Mouse (Mus musculus): ENCODE data around the gene Uqcrh.

The Uqcrh gene

GRCm38 (mm10) chr4:116074861-116075620 lies at the start of gene Uqcrh, which contains the start of gene Lrrc41:
Gene Uqcrh, minus strand, starts transcription at chr4:116075071.
Gene Lrrc41, plus strand, starts transcription at chr4:116075269.
- in situ Hi-C loops (cut with MboI): no loop called here

GRCm38 (mm10) chr4:116123602-116124519 lies 49.0 kb upstream of the Uqcrh start, which contains the start of the genes Rad54l and Pomgnt1:
Gene Rad54l, minus strand, starts transcription at chr4:116123690.
Gene Pomgnt1, plus strand, starts transcription at chr4:116123840.
- in situ Hi-C loops (cut with MboI): no loop called here

- in situ Hi-C loops (cut with MboI): no loop called here
These were observed 47.9 kb upstream of the Uqcrh start for GRCm38 (mm10) chr4:116122762-116123161.

DNA sequence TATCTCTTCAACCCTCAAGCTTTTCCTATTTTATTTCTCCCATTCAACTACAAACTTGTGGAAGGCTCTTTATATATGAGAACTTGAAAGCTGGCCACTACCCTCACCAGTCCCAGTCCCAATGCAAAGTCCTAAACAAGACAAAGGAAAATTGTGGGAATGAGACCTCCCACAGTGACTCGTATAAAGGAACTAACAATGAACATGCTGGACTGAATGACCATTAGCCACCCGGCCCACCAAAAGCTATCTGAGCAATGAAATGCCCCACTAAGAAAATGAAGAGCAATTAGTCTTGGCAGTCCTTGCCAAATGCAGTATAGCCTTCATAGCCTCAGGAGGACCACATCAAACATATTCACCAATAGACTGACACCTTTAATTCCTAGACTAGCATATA lies 36.6 kb upstream of the Uqcrh start:
- in situ Hi-C loops (cut with MboI): no loop called here

DNA sequence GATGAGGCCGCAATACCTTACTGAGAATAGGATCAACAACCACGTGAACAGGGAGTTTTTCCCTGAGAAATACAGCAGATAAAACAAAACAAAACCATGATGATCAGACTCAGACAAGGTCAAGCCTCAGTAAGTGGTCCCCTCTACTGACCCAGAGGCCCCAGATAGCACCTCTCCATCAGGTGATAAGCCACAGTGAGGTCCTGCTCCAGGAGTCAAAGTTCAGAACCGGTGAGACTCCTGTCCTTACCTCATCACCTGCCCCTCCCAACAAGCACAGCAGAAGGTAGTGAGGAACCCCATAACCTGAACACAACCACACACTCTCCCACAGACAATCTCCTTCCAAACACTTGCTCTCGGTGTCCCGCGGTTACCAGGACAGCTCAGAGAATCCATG lies 35.8 kb upstream of the Uqcrh start:
- in situ Hi-C loops (cut with MboI): no loop called here

DNA sequence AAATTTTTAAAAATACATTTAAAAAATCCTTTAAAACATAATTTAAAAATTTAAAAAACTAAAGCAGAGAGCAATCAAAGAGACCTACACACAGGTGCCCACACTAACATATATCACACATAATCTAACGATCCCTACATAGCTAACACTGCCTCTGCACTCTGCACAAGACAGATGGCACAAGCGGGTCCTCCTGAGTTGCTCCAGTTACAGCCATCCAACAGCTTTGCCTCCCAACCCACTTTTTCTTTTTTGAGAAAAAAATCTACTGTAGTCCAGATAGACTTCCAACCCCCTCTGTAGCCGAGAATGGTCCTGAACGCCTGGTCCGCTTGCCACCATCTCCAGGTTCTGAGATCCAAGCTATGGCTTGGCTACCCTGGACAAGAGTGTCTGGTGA lies 30.4 kb upstream of the Uqcrh start:
- in situ Hi-C loops (cut with MboI): no loop called here

GRCm38 (mm10) chr4:116100959-116101358 lies 26.1 kb upstream of the Uqcrh start:
- in situ Hi-C loops (cut with MboI): no loop called here

GRCm38 (mm10) chr4:116097211-116097610 lies 22.3 kb upstream of the Uqcrh start:
- in situ Hi-C loops (cut with MboI): no loop called here

DNA sequence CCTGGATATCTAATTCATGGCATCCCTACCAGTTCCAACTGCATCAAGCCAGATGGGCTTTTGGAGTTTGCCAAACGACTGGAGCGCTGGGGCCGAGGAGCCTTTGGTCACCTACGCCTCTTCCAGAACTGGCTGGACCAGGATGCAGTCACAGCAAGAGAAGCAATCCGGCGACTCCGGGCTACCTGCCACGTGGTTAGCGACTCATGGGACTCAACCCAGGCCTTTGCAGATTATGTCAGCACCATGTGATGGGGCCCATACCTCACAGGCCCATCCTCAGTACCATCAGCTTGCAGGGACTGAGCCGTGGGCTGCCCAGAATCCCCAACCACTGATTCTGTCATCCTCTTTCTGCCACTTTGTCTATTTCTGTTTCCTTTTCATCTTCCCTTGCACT lies 21.4 kb upstream of the Uqcrh start:
- in situ Hi-C loops (cut with MboI): no loop called here

GRCm38 (mm10) chr4:116088510-116089249 lies 13.8 kb upstream of the Uqcrh start:
- in situ Hi-C loops (cut with MboI): no loop called here

DNA sequence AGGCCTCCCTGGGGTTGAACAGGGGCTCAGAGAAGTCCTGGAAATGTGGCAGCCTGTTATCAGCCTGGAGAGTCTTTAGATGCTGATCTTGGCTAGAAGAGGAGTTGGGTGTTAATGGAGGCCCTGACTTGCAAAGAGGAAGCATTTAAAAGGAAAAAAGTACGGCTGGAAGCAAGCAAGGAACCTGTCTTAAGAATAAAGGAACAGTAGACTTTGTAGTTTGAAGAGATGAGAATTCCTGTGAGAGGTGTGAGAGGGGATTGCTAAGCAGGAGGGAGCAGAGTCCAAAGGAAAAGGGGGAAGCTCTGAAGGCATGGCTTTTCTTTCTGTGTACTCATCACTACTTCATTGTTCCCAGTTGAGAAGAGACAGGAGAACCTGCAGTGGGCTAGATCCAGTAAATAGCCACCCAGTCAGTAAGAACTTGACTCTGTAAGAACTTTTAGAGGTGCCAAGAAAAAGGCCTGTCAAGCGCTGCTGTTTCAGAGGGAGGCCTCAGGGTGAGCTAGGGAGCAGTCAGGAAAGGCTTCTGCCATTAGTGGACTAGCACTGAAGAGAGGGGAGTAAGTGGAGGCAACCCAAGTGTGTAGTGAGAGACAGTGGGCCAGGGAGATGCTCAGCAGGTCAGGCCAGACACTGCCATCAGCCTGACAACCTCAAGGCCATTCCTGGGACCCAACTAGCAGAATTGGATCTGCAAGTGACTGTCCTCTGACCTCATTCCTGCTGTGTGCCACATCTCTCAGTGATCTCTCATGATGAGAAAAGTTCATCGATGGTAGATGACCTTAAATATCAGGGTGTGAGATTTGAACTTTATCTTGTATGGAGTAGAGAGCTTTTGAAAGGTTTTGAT lies 2.6 kb upstream of the Uqcrh start:
- in situ Hi-C loops (cut with MboI): no loop called here

- in situ Hi-C loops (cut with MboI): no loop called here
These were observed 1.7 kb upstream of the Uqcrh start for GRCm38 (mm10) chr4:116076369-116077231.

DNA sequence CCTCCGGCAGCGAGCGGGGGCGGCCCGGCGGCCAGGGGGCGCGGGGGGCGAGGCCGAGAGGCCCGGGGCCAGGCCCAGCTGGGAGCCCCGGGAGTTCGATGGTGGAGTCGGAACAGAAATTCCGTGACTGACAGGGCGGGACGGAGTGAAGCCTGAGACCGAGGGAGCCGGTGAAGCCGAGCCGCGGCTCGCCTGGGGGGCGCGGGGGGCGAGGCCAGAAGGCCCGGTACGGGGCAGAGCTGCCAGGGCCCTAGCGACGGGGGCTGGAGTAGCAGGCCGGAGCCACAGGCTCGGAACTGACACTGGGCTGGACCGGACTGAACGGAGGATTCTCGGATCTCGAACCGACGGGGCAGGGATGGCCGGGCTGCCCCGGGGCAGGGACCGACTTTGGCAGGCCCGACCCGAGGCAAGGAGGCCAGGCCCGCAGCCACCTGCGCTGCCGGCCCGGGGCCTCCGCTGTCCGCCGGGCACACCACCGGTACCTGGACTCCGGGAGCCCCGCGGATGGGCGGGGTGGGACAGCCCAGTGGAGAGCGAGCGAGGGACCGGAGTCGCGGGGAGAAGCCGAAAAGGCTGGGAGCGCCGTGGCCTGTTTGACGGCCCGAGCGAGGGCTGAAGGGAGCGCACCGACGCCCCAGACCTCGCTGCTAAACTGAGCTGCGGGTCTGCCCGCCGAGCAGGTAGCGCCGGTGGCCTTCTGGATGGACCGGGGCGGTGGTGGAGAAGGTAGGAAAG lies 929 bp upstream of the Uqcrh start:
- in situ Hi-C loops (cut with MboI): no loop called here

GRCm38 (mm10) chr4:116074145-116074675 lies 661 bp downstream of the Uqcrh start:
- in situ Hi-C loops (cut with MboI): no loop called here

DNA sequence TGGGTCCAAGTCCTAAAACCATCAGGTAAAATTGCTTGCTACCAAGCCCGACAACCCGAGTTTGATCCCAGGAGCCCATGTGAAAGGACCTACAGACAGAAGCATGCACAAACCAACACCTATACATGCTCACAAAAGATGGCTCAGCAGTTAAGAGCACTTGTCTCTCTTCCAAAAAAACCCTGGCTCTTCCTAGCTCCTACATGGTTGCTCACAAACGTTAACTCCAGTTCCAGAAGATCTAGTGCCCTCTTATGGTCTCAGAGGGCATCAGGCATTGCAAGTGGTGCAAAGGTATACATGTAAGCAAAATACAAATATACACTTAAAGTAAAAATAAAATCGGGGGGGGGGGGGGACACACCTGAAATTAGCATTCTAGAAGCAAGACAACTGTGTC lies 1.7 kb downstream of the Uqcrh start:
- in situ Hi-C loops (cut with MboI): no loop called here

DNA sequence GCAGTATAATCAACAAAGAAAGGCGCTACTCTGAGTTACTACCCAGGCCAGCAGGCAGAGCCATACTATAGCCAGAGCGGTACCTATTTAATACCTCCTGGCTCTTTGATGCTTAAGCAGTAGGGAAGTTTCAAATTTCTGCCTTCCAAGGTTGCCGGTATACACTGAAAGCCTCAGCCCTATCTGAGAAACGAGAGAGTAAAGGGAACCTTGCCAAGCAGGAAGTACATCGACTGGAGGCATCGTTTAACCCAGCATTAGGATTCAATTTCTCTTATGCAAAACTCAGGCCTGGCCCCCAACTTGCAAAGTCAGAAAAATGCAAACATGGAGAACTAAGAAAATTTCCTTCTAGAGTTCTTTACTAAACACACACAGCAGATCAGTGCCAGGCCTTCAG lies 4.8 kb downstream of the Uqcrh start:
- in situ Hi-C loops (cut with MboI): no loop called here

DNA sequence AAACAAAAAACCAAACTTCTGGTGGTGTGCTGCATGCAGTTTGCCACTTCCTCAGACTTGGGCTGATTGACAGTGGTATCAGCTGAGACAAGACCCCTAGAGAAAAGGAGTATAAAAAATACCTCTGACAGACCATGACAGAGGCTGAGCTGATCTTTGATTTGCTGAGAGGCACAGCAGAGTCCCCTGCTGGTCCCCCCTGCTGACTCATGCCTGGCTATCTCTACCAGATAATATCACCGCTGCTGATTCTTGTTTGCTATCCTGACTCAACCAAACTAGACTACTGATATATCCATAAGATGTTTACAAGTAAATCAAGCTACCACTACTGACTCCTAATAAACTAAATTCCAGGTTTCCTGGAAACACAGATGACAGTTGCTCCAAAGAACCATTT lies 11.0 kb downstream of the Uqcrh start:
- in situ Hi-C loops (cut with MboI): no loop called here

DNA sequence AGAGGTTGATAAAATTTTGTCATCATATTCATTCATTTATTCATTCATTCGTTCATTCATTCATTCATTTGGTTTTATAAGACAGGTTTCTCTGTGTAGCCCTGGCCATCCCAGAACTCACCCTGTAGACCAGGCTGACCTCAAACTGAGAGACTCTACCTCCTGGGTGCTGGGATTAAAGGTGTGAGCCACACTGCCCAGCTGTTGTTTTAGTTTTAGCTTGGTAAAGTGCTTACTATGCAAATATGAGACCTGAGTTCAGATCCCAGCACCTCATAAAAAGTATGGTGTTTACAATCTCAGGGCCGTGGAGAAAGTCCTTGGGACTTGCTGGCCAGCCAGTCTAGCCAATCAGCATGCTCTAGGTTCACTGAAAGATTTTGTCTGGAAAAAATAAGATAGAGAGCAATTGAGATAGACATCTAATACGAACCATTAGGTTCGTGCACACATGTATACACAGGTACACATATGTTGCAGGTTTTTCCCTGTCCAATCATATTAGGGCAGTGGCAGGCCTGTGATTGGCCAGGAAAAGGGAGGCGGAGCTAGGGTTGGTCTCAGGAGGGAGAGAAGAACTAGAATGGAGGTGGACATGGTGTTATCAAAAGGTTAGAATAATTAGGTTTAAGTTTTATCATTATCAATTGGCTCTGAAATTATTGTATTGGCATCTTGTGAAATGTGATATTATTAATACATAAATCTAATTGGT lies 15.7 kb downstream of the Uqcrh start:
- in situ Hi-C loops (cut with MboI): no loop called here

DNA sequence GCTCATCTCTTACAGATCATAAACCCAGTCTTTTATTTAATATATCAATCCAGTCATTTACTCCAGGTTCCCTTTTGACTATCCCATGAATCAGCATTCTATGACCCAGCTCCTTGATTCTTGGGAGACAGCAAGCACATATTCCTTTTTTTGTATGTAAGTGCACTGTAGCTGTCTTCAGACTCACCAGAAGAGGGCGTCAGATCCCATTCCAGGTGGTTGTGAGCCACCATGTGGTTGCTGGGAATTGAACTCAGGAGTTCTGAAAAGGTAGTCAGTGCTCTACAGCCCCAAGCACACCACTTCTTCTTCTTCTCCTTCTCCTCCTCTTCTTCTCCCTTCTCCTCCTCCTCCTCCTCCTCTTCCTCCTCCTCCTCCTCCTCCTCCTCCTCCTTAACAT lies 17.3 kb downstream of the Uqcrh start:
- in situ Hi-C loops (cut with MboI): no loop called here

Measured in mature B cell (primary cell).